Mouse (Mus musculus): ENCODE data around the gene Mettl23. TPM values are rescaled to one million over a fixed set of nuclear protein-coding genes. Genes with fewer than 3 reads are reported as not detected.

The Mettl23 gene
- polyA plus RNA-seq, 1 experiment = 18.3 TPM

- H3K27me3 ChIP-seq (replicated peaks) = peaks cover 67% of the 10 kb centered on the region
- H3K36me3 ChIP-seq (replicated peaks; ENCODE audit: low read length) = no peaks in the 10 kb centered on the region
- TF ChIP-seq FLI1 (IDR thresholded peaks at IDR 0.05; ENCODE audit: low read length) (no peak), GATA1 (IDR thresholded peaks at IDR 0.05; ENCODE audit: borderline replicate concordance, low read length) (no peak)
- H3K4me1 ChIP-seq = peaks cover 29% of the 10 kb centered on the region
- H3K4me3 ChIP-seq (replicated peaks) = no peak overlapping the region
- H3K9me3 ChIP-seq = no peaks in the 10 kb centered on the region
These were observed 34.2 kb upstream of the Mettl23 start for GRCm38 (mm10) chr11:116808811-116809395.

GRCm38 (mm10) chr11:116809520-116809919 is 33.6 kb upstream of the Mettl23 start:
- H3K36me3 ChIP-seq (replicated peaks; ENCODE audit: low read length) = no peaks in the 10 kb centered on the region
- H3K4me1 ChIP-seq = peaks cover 29% of the 10 kb centered on the region
- no peak for TF ChIP-seq GATA1 (IDR thresholded peaks at IDR 0.05; ENCODE audit: borderline replicate concordance, low read length)
- no peak for TF ChIP-seq FLI1 (IDR thresholded peaks at IDR 0.05; ENCODE audit: low read length)
- H3K4me3 ChIP-seq (replicated peaks) = no peak overlapping the region
- no peaks in the 10 kb centered on the region for H3K9me3 ChIP-seq
- peaks cover 69% of the 10 kb centered on the region for H3K27me3 ChIP-seq (replicated peaks)

GRCm38 (mm10) chr11:116810528-116810927 is 32.5 kb upstream of the Mettl23 start:
- no peak for TF ChIP-seq GATA1 (IDR thresholded peaks at IDR 0.05; ENCODE audit: borderline replicate concordance, low read length)
- TF ChIP-seq FLI1 (IDR thresholded peaks at IDR 0.05; ENCODE audit: low read length) = no peak
- no peak overlapping the region for H3K4me3 ChIP-seq (replicated peaks)

GRCm38 (mm10) chr11:116810983-116811901 is 31.8 kb upstream of the Mettl23 start:
- TF ChIP-seq FLI1 (IDR thresholded peaks at IDR 0.05; ENCODE audit: low read length) = no peak
- no peak for TF ChIP-seq GATA1 (IDR thresholded peaks at IDR 0.05; ENCODE audit: borderline replicate concordance, low read length)
- Histone ChIP-seq H3K36me3 (replicated peaks; ENCODE audit: low read length) (no peaks in the 10 kb centered on the region), H3K27me3 (replicated peaks) (peaks cover 71% of the 10 kb centered on the region), H3K4me1 (peaks cover 27% of the 10 kb centered on the region), H3K9me3 (no peaks in the 10 kb centered on the region), H3K4me3 (replicated peaks) (peak overlapping the region; percentile 86)

More at GRCm38 (mm10) chr11:116810528-116810927, 32.5 kb upstream of the Mettl23 start:
- Histone ChIP-seq H3K27me3 (replicated peaks) (peaks cover 68% of the 10 kb centered on the region), H3K36me3 (replicated peaks; ENCODE audit: low read length) (no peaks in the 10 kb centered on the region), H3K4me1 (peaks cover 27% of the 10 kb centered on the region), H3K9me3 (no peaks in the 10 kb centered on the region)

GRCm38 (mm10) chr11:116812793-116813529 is 30.1 kb upstream of the Mettl23 start:
- TF ChIP-seq GATA1 (IDR thresholded peaks at IDR 0.05; ENCODE audit: borderline replicate concordance, low read length) (no peak), FLI1 (IDR thresholded peaks at IDR 0.05; ENCODE audit: low read length) (no peak)
- Histone ChIP-seq H3K36me3 (replicated peaks; ENCODE audit: low read length) (no peaks in the 10 kb centered on the region), H3K4me1 (peaks cover 25% of the 10 kb centered on the region), H3K9me3 (no peaks in the 10 kb centered on the region), H3K27me3 (replicated peaks) (peaks cover 84% of the 10 kb centered on the region), H3K4me3 (replicated peaks) (no peak overlapping the region)

GRCm38 (mm10) chr11:116813610-116814009 is 29.5 kb upstream of the Mettl23 start:
- TF ChIP-seq GATA1 (IDR thresholded peaks at IDR 0.05; ENCODE audit: borderline replicate concordance, low read length) (no peak), FLI1 (IDR thresholded peaks at IDR 0.05; ENCODE audit: low read length) (no peak)
- Histone ChIP-seq H3K27me3 (replicated peaks) (peaks cover 89% of the 10 kb centered on the region), H3K9me3 (no peaks in the 10 kb centered on the region), H3K4me1 (peaks cover 23% of the 10 kb centered on the region), H3K4me3 (replicated peaks) (no peak overlapping the region), H3K36me3 (replicated peaks; ENCODE audit: low read length) (no peaks in the 10 kb centered on the region)

- peaks cover 23% of the 10 kb centered on the region for H3K4me1 ChIP-seq
- H3K36me3 ChIP-seq (replicated peaks; ENCODE audit: low read length) = no peaks in the 10 kb centered on the region
- H3K27me3 ChIP-seq (replicated peaks) = peaks cover 89% of the 10 kb centered on the region
- TF ChIP-seq GATA1 (IDR thresholded peaks at IDR 0.05; ENCODE audit: borderline replicate concordance, low read length) (no peak), FLI1 (IDR thresholded peaks at IDR 0.05; ENCODE audit: low read length) (no peak)
- no peaks in the 10 kb centered on the region for H3K9me3 ChIP-seq
- no peak overlapping the region for H3K4me3 ChIP-seq (replicated peaks)
These were observed 28.8 kb upstream of the Mettl23 start for GRCm38 (mm10) chr11:116814076-116814883.

- no peaks in the 10 kb centered on the region for H3K9me3 ChIP-seq
- H3K4me1 ChIP-seq = peaks cover 23% of the 10 kb centered on the region
- H3K4me3 ChIP-seq (replicated peaks) = no peak overlapping the region
- peaks cover 89% of the 10 kb centered on the region for H3K27me3 ChIP-seq (replicated peaks)
- no peaks in the 10 kb centered on the region for H3K36me3 ChIP-seq (replicated peaks; ENCODE audit: low read length)
- TF ChIP-seq GATA1 (IDR thresholded peaks at IDR 0.05; ENCODE audit: borderline replicate concordance, low read length) (no peak), FLI1 (IDR thresholded peaks at IDR 0.05; ENCODE audit: low read length) (no peak)
These were observed 28.1 kb upstream of the Mettl23 start for GRCm38 (mm10) chr11:116814884-116815415.

- Histone ChIP-seq H3K4me1 (peaks cover 25% of the 10 kb centered on the region), H3K4me3 (replicated peaks) (no peak overlapping the region), H3K27me3 (replicated peaks) (peaks cover 86% of the 10 kb centered on the region), H3K9me3 (no peaks in the 10 kb centered on the region), H3K36me3 (replicated peaks; ENCODE audit: low read length) (no peaks in the 10 kb centered on the region)
- TF ChIP-seq FLI1 (IDR thresholded peaks at IDR 0.05; ENCODE audit: low read length) (no peak), GATA1 (IDR thresholded peaks at IDR 0.05; ENCODE audit: borderline replicate concordance, low read length) (no peak)
These were observed 26.3 kb upstream of the Mettl23 start for GRCm38 (mm10) chr11:116816769-116817168.
